Mouse (Mus musculus) yolk sac, embryonic 10.5 days (tissue): ENCODE data around the gene Mapk1.

Experiments used
- DNase-seq: peaks from one replicate; pipeline ENCODE4 v3.0.0-alpha.2; 2017; ENCODE audit warnings: low spot score

Gene Mapk1

GRCm38 (mm10) chr16:17018071-17018470 lies 34.9 kb downstream of the Mapk1 start:
- DNase-seq, result no peak

DNA sequence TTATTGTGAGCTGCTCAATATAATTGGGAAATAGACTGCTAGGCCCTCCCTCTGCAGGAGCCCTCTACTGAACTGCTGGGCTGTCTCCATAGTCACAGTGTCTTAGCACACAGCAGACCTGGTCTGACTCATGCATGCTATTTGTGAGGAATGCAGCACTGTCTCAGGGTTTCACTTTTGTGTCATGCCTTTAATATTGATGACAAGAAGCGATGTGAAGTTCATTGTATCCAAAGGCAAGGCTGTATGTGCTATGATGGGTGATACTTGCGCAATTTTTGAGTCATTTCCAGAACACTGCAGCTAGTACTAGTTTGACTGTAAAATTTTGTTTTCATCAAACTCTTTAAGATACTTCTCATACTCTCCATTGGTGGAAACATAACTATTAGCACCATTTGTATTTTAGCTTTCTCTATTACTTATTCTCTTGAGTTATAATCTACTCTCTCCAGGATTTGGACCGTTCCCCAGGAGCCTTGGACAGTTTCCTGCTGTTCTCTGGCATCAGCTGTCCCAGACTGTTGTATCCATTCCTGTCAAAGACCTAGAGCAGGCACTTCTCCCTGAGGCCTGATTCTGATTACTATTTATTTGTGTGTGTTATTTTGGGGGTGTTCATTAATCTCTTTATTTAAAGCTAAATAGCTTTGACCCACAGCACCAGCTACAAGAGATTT lies 41.4 kb downstream of the Mapk1 start:
- DNase-seq, result no peak

- DNase-seq, result no peak
These were observed 47.0 kb downstream of the Mapk1 start for GRCm38 (mm10) chr16:17029971-17030695.

DNA sequence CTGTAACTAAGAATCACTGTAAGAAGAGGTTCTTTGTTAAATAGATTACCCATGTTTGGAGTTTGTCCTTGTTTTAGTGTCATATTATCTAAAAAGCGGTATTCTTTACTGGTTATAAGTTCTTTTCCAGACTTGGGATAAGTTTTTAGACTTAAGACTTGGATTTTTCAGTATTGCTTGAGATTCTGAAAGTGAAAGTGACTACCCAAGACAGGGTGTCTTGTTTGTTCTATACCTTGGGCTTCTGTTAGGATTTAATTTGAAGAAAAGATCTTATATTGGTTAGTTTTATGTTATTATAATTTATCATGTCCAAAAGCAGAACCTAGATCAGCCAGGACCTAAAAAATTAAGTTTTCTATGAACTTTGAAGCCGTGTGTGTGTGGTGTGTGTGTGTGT lies 50.6 kb downstream of the Mapk1 start:
- DNase-seq, result no peak

DNA sequence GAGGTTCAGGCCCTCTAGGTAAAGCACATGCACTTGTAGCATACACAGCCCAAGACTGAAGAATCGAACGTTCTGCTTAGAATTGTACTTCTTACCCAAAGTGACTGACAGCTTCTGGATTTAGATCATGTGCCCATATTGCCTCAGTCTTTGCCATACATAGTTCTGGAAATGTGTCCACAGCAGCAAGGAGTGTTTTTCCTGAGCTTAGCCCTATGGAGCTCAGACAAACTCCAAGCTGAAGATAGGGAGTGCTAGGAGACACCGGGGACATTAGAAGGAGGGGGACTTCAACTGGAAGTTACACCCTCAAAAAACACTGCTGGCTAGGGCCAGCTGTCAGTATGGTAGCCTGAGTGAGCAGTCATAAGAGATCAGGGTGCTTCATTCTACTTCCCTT lies 57.5 kb downstream of the Mapk1 start:
- DNase-seq, result no peak

DNA sequence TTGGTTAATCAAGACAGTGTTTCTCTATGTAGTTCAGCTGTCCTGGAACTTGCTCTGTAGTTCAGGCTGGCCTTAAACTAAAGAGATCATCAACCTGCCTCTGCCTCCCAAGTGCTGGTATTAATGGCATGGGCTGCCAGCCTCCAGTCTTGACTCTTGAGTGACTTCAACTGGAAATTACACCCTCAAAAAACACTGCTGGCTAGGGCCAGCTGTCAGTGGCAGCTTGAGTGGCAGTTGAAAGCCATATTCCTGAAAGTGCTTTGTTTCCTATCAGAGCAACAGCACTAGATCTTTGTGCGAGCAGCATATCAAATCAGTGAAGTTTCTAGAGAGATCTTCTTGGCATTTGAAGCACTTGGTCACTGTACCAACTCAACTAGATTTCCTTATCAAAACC lies 58.2 kb downstream of the Mapk1 start:
- DNase-seq, result no peak

- DNase-seq, result no peak
These were observed 61.1 kb downstream of the Mapk1 start for GRCm38 (mm10) chr16:17044320-17044719.

DNA sequence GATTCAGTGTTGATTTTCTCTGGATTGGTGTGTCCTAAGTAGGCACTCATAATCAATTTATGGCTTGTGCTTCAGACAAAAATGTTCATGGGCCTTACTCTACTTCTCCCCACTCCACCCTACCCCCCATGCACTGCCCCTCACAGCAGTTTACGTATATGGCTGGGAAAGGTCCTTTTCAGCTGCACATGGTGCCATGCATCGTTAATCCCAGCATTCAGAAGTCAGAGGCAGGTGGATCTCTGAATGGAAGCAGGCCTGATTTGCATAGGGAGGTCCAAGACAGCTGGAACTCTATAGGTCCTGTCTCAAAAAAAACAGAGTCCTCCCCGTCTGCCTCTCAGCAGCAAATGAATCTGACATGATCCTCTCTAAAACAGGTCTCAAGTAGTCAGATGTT lies 62.1 kb downstream of the Mapk1 start:
- DNase-seq, result no peak

- no peak for DNase-seq
These were observed 66.7 kb downstream of the Mapk1 start for GRCm38 (mm10) chr16:17049886-17050285.

GRCm38 (mm10) chr16:17052087-17052486 lies 68.9 kb downstream of the Mapk1 start:
- no peak for DNase-seq

GRCm38 (mm10) chr16:17053903-17054302 lies 70.7 kb downstream of the Mapk1 start:
- no peak for DNase-seq

DNA sequence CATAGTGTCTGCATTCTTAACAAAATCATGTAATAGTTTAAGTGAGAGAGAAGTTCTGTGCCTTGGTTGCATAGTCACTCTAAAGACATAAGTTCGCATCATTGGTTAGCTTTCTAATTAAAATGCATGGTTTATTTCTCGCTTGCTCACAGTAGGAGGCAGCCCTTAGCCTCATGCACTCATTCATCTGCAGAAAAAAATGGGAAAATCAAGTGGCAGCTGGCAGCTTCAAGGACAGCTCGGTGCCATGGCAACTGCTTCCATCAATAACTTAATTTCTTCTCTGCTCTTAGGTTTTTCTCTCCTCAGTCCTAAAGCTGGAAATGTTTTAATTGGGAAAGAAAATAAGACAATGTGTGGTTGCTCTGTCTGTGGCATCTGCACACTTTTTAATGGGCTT lies 72.4 kb downstream of the Mapk1 start:
- DNase-seq, result no peak

GRCm38 (mm10) chr16:17062338-17062737 lies 79.2 kb downstream of the Mapk1 start:
- no peak for DNase-seq

GRCm38 (mm10) chr16:17067552-17067951 lies 84.4 kb downstream of the Mapk1 start:
- DNase-seq, result no peak

DNA sequence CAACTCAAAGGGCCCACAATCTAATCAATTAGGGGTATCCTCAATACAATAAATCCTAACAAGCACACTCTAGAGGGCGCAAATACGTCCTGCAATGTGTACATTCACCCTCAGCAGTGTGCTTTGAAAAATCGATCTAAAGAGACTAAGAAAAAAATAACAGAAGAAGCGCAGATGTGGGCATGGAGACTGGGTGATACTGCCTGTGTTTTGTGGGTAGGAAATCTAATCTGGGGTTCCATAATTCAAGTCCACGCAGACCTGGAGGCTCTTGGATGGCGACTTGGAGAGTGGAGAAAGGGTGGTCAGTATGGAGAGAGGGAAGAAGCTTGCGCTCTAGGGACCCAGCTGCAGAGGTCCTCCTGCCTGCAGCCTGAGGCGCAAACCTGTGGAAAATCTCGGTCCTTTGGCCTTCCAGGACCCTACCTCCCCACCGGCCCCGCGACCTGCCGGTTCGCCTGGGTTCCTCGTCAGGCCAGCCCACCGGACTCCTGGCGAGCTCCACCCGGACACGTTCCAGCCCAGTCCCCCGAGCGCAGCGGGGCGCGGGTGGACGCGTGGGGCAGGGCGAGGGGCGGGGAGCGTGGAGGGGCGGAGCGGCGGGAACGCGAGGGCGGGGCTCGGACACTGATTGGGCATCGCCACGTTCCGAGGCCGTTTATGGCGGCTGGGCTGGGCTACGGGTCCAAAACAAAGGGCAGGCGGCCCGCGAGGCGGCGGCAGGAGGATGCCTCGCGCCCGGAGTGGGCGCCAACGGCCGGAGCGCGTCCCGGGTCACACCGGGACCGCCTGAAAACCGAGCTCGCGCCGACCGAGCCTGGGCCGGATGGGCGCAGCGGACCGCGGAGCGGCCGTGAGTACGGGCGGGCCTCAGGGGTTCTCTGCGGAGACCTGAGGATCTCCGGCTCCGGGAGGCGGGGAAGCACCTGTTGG lies 86.6 kb downstream of the Mapk1 start, which contains the start of gene Ypel1:
Gene Ypel1, plus strand, starts transcription at position 186 of the 933 bp plus-strand sequence.
- DNase-seq, result peak; percentile 86

- no peak for DNase-seq
These were observed 87.5 kb downstream of the Mapk1 start for GRCm38 (mm10) chr16:17070716-17071115.

- no peak for DNase-seq
These were observed 89.8 kb downstream of the Mapk1 start for GRCm38 (mm10) chr16:17073000-17073399.

DNA sequence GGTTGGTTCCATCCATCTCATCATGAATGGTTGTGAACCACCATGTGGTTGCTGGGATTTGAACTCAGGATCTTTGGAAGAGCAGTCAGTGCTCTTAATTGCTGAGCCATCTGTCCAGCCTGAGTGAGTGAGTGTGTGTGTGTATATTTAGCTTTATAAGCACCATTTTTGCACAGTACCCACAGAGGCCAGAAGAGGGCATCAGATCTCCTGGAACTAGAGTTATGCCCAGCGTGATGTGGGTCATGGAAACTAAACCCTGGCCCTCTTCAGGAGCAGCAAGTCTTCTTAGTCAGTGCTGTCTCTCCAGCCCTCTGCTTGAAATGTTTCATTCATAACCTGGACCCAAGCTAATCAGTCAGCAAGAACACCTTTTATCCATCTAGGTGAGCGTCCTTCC lies 93.1 kb downstream of the Mapk1 start:
- no peak for DNase-seq

DNA sequence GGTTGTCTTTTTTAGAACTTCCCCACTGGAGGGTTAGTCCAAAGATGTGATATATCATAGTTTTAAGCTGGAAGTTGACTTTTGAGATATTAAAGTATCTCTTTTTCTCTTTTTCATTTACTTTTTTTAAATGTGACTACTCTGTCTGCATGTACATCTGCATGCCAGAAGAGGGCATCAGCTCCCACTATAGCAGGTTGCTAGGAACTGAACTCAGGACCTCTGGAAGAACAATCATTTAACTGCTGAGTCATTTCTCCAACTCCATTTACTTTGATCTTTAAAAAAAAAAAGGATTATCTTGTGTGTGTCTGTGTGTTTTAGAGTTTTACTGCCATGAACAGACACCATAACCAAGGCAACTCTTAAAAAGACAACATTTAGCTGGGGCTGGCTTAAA lies 93.7 kb downstream of the Mapk1 start:
- no peak for DNase-seq

DNA sequence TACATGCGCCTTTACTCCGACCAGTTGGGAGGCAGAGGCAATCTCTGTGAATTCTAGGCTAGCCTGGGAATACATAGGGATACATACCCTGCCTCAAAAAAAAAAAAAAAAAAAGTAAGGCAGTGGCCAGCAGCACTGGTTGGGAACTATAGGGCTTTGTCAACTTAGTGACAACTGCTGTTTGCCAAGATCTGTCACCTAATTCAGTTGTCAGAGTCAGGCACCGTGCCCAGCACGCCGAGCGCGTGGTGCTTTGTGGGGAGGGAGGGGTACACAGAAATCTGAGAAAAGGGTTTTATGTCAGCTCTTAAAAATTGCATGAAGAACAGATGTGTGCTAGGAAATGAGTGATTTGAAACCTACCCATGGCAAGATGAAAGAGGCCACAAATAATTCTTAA lies 94.9 kb downstream of the Mapk1 start:
- DNase-seq, result no peak

GRCm38 (mm10) chr16:17082121-17082792 lies 99.1 kb downstream of the Mapk1 start:
- peak; percentile 60 for DNase-seq

DNA sequence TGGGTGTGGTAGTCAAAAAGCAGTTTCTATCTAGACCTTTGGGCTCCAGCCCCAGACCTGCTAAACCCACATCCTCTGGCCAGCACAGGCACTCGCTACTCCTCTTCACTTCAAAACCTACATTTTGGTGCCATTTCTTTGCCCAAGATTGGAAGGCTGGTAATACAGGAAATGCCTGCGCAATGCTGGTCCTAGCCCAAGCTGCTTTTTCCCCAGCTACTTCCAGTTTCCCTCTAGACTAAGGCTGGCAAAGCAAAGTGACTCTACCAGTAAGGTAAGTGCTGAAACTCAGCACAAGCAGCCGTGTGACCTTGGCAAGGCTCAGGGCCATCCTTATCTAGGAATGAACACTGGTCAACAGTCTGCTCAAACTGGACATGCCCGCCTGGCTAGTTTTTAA lies 102.5 kb downstream of the Mapk1 start:
- DNase-seq, result no peak
